Mouse (Mus musculus) frontal cortex, postnatal 14 days (tissue): ENCODE measurements around the gene Hist1h2be.

Source experiments
- DNase-seq, 2 experiments: peaks; one replicate each; pipeline ENCODE4 v3.0.0; 2022; ENCODE audit warnings: low spot score in 2 of 2

The Hist1h2be gene

DNA sequence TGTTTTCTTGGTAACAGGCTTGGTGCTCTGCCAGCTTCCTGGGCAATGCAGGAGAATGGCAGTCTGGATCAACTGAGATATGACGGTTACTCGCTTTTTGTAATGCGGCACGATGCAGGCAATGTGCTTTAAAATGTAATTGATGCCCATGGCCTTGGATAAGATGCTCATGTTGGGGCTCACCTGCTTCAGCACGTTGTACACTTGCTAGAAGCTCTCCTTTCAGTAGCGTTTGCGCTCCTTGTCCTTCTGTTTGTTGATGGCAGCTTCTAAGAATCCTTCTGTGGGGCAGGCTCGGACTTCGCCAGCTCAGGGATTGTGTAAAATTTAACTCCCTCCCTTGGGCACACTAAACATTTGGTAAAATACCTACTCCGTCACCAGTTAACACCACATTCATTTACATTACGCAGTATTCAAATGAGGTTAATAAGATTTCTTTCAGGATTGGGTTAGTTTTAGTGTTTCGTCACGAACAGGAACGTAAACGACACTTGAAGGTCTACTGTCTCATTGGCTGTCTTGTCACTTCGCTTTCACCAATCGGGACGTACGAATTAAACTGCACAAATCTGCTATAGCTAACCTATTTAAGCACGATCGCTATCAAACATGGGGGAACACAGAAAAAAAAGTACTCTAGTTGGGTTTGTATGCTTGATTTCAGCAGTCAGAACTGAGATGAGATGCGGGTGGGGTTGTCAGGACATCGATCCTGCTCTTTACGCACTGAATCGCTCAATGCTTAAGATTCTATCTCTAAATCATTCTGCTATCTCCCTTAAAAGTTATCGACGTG is at the start of gene Hist1h2be:
Hist1h2be (minus strand) TSS at position 392 of the 799 bp plus-strand sequence.
- DNase-seq, result peak; percentile 61 to 64

DNA sequence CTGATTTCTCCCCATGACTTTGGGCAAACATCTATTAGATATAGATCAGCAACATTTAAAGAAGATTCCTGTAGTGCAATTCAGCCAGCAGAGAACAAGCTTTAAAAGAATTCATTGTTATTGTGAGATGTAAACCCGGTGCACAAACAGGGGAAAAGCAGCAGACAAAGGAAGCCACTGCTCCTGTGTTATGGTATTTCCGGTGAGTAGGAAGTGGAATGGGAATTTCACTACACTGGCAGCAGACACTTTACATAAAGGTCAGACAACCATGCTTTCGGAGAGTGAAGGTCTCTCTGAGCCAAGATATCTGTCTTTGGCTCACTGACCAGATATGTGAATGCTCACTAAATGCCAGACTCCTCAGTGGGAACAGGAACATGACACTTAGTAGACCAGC is 41.6 kb upstream of the Hist1h2be start:
- DNase-seq, result no peak

DNA sequence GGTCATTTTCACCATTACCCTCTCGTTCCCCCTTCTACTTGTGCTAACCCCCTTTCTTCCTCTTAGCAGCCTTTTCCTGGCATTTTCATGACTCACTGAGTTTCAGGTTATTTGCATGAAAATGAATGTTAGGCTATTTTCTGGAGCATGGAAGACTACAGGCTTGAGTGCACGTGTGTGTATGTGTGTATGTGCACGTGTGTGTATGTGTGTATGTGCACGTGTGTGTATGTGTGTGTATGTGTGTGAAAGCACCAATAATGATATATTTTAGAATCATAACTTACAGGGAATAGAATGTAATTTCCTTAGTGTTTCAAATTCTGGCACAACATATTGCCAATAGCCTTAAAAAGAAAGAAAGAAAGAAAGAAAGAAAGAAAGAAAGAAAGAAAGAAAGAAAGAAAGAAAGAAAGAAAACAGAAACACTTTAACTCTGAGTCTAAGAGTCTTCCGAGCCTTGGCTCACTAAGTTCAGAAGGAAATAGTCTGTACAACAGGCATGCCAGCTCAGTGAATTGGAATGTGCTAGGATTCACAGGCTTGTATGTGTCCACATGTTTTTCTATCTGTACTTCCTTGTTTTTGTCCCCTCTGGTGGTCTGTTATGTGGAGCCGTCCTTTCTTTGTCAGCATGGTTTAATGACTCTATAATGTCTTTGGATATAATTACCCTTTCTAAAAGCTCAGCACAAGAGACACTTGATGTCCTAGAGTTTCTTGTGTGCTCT is 38.9 kb upstream of the Hist1h2be start:
- no peak for DNase-seq

DNA sequence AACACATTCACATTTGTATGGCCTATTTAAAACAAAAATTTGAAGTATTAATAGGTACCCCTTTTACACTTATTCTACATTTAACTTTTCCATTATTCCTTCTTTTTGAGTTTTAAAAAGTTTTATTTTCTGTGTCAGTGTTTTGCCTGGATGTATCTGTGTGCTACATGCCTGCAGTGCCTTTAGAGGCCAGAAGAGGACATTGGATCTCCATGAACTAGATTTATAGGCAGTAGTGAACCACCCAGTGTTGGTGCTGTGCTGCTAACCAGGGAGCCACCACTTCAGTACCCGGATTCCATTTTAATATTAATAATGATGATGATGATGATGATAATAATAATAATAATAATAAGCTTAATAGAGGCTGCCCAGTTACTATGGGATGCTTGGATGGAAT is 9.7 kb upstream of the Hist1h2be start:
- no peak for DNase-seq

DNA sequence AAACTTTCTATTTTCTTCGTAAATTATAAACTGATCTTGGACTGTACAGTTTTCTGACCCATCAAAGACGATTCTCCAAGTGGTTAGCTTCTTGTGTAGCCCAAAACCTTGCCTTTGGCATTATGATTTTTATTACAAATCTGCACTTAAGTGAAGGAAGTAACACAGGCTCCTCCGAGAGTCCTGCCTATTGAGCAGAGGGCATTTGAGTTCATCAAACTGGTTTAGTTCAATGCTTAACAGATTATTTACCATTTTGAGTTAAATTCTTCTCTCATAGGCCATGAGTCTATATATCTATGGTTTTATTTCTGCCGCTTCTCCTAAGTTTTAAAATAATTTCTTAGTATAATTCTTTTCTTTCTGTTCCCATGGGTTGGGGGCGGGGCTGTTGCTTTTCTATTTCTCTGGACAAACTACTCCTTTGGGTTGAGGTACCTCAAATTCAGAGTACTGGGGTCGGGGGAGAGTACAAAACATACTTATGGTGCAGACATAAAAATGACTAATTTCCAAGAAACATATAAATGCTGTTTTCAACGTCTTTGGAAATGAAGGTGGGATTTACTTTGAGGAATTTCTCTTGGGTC is 2.0 kb upstream of the Hist1h2be start:
- DNase-seq, result no peak

DNA sequence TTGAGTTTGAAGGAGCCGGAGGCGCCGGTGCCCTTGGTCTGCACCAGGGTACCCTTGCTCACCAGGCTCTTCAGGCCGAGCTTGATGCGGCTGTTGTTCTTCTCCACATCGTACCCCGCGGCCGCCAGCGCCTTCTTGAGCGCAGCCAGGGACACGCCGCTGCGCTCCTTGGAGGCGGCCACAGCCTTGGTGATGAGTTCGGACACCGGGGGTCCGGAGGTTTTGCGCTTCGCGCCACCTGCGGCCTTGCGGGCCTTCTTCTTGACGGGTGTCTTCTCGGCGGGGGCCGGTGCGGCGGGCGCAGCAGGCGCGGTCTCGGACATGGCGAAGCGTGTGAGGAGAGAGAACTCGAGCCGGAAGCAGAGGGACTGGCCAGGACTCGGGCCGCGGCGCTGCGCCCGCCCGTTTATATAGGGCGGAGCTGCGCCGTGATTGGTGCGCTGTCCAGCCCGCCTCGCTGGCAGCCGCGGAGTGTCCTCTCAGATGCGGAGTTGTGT is 1.3 kb upstream of the Hist1h2be start, which contains the start of gene Hist1h1e:
Hist1h1e (minus strand) TSS at position 384 of the 497 bp plus-strand sequence.
- DNase-seq, result peak; percentile 78 to 81

DNA sequence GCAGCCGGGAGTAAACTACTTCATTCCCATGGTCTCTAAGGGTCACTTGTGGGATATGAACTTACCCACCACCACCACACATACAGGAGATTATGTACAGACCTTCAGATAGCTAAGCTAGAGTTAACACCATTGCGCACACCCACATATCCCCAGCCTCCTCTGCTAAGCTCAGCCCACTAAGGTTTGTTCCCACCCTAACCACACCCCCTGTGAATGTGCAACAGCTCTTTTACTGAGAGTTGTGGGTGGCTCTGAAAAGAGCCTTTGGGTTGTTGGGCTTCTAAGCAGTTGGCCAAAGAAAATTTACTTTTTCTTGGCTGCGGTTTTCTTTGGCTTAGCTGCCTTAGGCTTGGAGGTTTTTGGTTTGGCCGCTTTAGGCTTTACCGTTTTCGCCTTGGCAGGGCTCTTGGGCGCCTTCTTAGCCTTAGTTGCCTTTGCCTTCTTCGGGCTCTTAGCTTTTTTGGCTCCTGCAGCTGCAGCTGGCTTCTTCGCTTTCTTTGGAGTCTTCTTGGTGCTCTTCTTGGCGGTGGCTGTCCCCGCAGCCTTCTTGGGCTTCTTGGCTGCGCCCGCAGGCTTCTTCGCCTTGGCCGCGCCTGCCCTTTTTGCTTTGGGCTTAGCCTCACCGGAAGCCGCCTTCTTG is 729 bp upstream of the Hist1h2be start:
- peak; percentile 50 to 60 for DNase-seq

DNA sequence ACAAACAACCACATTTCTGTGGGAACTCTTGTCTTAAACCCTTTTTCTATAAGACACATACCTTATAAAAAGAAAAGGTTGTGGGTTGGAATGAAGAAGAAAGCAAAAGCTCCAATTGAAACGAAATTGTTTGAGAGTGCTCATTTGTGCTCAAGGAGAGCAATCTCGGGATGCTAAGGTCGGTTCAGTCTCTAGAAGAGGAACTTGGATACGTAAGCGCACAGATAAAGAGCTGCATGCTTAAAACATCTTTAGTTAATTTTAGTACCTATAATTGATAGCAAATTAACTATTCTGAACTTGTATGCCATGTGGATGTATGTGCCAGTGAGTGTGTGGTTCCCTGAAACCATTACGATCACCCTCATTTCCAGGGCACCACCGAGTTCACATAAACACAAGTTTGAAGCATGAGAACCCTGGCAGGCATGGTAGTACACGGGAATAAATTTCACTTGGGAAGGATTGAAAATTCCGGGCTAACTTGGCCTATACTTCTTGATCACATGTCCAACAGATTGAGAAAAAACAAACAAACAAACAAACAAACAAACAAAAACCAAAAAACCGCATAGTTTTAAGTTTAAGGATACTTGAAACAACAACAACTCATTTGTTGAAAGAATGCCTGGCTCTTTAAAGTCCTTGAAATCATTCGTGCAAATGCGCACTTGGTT is 730 bp downstream of the Hist1h2be start:
- no peak for DNase-seq

DNA sequence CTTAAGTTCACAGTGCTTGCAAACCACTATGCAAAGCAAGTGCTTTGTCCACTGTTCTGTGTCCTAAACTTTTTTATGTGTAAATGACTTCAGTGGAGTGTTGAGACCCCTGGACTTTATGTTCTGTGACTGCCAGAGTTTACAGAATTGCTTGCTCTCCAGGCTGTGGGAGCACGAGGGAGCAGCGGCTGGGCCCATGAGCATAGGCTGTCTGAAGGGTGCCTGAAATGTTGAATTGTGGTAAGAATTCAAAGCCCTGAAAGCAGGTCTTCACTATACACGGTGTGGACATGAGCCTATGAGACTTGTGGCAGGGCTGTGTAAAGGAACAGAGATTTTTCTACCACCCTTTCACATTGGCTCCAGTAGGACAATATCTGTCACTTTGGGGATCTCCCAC is 9.3 kb downstream of the Hist1h2be start:
- no peak for DNase-seq

DNA sequence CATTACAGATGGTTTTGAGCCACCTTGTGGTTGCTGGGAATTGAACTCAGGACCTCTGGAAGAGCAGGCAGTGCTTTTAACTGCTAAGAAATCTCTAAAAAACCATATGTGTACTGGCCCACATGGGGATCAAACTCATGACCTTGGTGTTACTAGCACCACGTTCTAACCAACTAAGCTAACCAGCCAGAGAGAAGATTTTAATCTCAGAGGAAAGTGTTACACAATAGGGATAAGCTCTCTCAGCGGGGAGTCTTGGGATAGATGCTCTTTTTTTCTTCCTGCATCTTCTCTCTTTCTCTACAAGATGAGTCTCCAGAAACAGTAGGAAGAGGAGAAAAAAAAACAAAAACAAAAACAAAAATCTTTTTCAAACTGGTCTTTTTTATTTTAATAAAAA is 10.5 kb downstream of the Hist1h2be start:
- no peak for DNase-seq

DNA sequence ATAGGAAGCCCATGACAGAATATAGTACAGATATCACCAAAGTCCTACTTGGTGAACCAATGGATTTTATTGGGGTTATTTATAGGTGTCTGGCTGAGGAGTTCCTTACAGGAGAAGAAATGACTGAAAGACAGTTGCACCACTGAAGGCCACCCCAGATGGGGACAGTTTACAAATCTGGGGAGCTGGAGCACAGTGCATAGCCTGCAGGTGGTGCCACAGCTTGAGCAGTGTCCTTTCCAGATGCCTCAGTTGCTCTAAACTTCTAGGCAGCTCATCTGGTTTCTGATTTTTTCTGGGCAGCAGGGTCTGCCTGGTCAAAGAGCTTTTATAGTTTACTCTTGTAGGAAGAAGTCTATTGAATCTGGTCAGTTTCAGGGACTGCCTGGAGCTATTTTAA is 11.1 kb downstream of the Hist1h2be start:
- DNase-seq, result no peak

DNA sequence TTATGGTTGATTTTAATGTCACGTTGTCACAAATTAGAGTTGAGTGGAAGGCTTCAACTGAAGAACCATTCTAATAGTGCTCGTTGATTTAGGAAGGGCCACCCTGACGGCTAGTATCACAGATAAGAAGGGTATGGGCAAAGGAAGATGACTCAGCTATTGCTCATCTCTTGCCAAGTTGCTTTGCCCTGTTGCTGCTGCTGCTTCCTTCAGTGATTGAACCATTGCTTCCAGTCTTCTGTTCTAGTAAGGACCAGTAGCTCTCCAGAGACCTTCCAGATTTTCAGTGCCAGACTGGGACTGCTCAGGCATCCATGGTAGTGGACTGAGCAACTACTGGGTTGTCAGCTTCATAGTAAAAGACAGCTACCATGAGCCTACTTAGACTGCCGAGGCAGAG is 11.7 kb downstream of the Hist1h2be start:
- no peak for DNase-seq

DNA sequence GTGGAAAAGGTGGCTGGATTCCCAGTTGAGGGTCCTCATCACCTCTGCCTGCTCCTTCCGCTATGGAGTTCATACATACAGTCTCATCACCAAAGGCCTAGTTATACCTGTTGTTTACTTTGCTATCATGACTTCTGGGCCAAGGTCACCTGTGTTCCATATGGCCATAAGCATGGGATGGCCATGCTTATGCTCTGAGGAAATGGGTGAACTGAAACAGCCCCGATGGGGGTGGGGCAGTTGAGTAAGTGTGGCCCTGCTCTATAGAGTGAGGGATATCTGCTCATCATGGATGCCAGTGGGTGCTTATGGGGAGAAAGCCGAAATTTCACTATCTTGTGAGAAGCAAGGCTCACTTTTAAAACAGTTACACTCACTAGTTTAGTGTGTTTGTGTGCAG is 15.9 kb downstream of the Hist1h2be start:
- DNase-seq, result no peak

DNA sequence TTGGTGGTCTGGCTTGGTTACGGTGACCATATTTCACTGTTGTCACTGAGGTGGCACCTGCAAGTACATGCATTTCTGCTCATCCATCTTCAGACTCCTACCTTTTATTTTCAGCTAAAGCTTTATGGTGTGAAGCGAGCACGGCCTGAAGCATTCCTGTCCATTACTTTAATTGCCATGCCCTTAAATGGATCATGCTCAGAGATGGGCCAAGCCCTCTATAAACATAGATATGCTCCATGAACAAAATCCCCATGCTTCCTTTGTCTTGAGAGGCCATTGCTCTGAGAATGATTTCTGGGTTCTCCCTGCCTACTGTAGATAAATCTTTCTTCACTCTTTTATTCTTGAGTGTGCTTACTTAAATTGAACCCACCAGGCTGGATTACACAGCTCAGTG is 16.5 kb downstream of the Hist1h2be start:
- no peak for DNase-seq

DNA sequence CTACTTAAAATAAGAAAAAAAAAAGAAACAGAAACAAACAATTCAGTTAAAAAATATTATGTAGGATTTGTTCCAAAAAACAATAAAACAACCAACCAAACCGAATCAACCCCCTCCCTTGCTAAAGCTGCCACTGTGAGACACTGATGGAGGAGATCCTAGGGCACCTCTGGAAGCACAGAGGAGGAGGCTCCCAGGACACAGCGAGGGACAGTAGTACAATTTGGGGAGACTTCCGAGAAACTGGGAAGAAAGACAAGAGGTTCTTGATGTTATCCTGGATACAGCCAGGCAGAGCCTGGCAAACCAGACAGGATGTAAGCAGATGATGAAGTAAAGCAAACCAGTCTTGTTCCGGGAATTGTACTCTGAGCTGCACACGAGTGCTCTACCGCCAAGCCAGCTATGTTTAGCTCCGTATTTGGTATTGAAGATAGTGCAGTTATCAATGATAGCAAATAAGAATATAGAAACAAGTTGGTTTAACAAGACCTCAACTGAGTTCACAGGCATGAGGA is 17.7 kb downstream of the Hist1h2be start:
- no peak for DNase-seq

DNA sequence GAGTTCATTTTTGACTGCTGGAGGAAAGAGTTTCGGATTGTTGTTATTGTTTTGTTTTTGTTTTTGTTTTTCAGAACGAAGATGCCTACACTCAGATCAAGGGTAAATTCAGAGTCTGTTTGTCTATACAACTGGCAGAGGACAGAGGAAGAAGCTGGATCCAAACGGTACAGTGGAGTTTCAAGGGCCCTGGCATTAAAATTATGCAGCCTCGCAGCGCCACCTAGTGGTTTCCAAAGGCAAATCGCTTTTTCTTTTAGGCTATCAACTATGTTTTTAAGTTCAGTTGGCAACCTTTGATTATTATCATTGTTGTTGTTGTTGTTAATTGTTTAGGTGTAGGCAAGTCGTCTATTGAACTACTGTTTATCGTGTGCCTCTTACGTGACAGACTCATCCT is 23.0 kb downstream of the Hist1h2be start:
- DNase-seq, result peak in 1 of 2 experiments; percentile 63

DNA sequence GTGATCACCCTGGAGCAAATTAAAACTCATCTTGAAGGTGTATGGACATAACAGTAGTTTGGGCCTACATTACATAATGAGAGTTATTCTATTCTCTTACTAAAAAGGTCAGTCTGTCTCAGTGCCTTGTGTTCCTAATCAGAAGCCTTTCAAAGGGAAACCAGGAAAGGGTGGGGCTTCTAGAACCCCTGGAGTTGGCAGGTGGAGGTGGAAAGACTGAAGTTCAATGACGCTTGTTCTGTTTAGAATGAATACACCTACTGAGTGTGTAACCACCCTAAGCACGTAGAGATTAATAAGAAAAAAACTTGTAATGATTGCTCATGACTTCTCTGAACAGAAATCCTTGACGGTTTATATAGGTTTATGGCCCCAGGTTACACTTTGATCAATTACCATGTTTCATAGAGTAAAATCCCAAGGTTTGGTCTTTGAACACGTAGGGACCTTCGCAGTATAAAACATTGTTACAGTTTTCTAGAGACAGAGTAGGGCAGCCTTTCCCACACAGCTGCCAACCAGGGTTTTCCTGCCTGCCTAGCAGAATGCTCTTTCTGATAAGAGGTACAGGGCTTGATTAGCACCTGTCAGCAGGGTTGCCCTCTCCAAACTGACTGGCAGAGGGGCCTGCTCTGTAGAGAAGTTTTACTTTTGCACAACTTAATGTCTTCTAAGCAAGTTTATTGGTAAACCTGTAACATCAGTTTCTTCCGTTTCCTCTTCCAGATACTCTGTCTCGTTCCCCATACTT is 25.1 kb downstream of the Hist1h2be start:
- DNase-seq, result no peak

DNA sequence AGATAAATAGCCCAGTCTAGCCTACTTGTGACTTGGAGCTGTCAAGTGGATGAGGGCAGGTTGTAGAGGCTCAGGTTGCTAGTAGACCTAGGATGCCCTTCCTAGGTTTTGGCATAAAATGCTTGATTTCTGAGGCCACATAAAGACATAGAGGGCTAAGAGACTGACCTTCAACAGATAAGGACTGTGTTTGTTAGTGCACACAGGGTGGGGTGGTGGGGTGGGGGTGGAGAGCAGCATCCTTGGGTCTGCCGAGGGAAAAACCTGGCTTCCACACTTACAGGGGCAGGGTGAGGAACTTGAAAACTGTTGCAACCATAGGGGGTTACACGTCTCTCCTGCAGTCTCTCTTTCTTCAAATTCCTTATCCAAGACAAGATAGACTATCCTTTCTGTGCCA is 25.7 kb downstream of the Hist1h2be start:
- DNase-seq, result no peak

DNA sequence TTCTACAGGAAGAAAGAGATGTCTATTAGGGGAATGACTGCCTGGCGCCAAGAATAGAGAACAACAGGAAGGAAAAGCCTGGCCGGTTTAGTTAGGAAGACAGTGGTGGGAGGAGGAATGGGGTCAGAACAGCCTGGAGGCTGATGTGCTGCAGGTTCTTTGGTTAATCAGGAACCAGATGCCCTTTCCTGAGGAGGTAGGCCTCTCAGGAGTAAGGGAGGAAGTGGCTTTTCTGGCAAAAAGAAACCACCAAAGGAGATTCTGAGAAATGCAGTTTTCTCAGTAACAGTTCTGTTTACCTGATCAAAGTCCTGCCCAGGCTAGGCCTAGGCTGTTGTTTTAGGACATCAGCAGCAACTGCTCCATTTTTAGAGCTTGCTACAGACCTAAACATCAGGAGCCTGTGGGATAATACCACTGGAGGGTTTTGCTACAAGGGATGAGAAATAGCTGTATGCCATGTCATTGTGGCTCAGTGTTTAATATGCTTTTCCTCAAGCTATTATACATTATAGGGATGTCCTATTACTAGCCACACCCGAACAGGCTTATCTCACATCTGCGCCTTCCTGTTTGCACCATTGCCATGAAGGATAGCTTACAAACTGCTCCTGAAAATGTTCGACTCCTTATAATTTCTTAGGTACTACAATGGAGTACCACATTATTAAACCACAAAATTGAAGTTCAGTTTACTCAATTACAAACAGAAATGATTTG is 27.7 kb downstream of the Hist1h2be start:
- no peak for DNase-seq

DNA sequence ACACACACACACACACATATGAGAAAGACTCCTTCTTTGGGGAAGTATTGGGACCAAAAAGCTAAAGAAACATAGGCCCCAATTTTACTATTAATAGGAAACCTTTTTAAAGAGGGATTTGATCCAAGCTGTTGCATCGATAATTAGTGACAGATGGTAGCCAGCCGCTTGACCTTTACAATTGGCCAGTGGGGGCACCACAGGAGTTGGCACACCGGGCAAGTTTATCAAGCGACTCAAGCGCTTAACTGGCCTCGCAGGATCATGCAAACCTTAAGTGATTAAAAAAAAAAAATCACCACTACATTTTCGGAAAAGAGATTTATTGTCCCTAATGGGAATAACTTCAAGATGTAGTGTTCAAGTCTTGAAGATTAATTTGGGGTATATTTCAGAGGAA is 28.3 kb downstream of the Hist1h2be start:
- DNase-seq, result no peak
